Mouse (Mus musculus): ENCODE results near the gene Usp10.

The Usp10 gene

DNA sequence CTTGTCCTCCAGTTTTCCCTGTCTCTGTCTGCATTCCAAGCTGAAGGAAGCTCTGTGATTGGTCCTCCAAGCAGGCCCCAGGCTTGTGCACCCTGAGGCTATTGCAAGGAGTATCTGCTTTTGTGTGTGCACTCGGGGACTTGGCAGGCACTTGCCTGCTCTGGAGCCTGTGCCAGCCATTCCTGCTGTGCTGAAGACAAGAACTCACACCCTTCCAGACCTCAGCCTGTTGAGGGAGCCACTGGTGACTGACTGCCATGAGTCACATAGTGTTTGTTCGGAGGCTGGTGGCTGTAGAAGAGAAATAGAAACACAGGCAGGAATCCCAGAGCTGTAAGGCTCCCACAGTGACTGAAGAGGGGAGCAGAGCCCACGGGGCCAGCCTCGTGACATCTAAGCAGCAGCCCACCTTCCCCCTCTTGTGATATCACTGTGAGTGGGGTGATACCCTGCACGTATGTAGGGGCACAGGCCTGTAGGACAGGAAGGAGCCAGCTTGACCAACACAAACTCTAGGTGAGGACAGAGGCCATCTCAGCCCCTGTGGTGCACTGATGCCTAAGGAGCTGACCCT, 50.5 kb downstream of the Usp10 start:
- DNase-seq (ENCODE audit: low spot score in 2 of 2), result no peak

- DNase-seq (ENCODE audit: low spot score in 2 of 2), result no peak
Measured at GRCm38 (mm10) chr8:119964859-119965258, 54.7 kb downstream of the Usp10 start.

DNA sequence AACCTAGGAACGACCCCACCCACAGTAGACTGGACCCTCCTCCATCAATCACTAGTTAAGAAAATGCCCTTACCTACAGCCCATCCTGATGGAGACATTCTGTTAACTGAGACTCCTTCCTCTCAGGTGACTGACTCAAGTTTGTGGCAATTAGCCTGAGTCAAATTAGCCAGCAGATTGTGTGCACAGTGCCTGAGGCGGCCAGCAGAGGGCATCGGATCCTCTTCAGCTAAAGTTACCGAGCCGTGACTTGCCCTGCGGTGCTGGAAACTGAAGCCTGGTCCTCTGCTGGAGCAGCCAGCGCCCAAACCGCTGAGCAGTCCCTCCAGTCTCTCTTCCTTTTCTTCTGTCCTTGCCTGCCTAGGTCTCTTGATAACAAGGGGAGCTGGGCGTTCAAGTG, 57.3 kb downstream of the Usp10 start:
- DNase-seq (ENCODE audit: low spot score in 2 of 2), result no peak

DNA sequence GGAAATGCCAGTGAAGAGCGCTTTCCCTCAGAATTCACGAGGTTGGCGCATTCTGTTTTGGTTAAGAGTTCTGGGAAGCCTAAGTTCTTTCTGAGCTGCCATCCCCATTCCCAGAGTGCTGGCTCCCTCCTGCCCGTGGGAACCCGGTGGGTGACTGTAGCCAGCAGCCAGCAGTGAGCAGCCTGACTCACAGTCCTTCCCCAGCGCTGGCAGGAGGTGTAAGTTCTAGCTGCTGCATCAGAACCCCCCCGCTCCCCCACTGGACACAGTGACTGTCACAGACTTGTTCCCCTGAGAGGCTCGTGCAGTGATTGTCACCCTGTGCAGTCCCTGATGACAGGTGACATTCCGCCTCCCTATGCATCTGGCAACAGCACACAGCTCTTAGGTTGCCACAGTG, 60.0 kb downstream of the Usp10 start:
- DNase-seq (ENCODE audit: low spot score in 2 of 2), result no peak

DNA sequence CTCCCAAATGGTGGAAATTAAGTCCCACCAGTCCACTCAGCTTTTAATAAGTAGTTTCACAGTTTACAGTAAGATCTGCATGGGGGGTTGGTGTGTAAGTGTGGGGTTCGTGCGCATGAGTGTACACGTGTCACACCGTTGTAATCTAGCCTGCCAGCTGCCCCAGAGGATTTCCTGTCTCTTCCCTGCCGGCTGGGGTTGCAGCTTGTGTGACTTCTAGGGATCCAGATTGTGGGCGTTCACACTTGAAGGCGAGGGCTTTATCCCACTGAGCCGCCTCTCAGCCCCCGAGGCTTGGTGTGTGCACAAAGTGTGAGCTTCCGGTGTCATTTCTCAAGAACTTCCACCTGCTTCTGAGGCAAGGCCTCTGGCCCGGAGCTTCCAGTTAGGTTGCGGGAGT, 62.4 kb downstream of the Usp10 start:
- DNase-seq (ENCODE audit: low spot score in 2 of 2), result peak; percentile 14 to 15

DNA sequence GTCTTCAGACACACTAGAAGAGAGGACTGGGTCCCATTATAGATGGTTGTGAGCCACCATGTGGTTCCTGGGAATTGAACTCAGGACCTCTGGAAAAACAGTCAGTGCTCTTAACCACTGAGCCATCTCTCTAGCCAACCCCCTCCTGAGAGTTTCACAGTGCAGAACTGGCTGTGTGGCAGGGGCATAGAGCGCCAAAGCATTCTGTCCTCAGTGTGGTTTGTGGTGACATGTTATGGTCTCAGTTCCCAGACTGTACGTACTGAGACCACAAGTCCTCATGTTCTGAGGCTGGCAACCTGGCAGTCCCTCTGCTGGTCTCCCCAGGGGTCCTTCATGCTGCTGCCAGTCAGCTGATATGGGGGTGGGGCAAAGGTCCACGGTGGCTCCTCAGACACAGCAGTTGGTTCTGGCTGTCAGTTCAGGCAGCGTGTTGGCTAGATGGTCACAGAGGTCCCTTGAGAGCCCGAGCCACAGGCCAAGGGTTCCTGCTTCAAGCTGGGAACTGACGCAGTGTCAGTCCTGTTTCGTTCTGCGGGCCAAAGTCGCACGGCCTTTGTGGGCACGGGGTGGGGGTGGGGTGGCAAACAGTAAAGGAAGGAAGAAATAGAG, 68.7 kb downstream of the Usp10 start:
- DNase-seq (ENCODE audit: low spot score in 2 of 2), result peak in 1 of 2 experiments; percentile 21

GRCm38 (mm10) chr8:119981253-119981652, 71.1 kb downstream of the Usp10 start:
- DNase-seq (ENCODE audit: low spot score in 2 of 2), result no peak

- DNase-seq (ENCODE audit: low spot score in 2 of 2), result peak in 1 of 2 experiments; percentile 12
Measured at GRCm38 (mm10) chr8:119984085-119984484, 73.9 kb downstream of the Usp10 start.

- DNase-seq (ENCODE audit: low spot score in 2 of 2), result no peak
Measured at GRCm38 (mm10) chr8:119986174-119986573, 76.0 kb downstream of the Usp10 start.

DNA sequence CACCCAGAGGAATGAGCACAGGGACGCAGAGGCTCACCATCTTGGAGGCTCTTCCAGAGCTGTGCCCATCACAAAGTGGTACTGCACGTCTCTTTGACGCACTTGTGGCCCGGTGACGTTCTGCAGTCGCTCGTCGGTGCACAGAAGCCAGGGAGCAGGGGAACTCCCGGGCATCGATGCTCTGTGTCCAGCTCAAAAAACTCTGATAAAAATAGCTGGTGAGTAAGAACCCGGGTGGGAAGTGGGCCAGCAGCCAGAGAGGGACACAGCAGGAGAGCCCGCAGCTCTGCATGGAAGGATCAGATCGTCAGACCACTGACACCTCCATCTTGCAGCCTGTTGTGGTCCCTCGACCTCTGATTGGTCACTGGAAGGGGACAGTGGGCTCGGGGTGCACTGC, 77.9 kb downstream of the Usp10 start:
- no peak for DNase-seq (ENCODE audit: low spot score in 2 of 2)

DNA sequence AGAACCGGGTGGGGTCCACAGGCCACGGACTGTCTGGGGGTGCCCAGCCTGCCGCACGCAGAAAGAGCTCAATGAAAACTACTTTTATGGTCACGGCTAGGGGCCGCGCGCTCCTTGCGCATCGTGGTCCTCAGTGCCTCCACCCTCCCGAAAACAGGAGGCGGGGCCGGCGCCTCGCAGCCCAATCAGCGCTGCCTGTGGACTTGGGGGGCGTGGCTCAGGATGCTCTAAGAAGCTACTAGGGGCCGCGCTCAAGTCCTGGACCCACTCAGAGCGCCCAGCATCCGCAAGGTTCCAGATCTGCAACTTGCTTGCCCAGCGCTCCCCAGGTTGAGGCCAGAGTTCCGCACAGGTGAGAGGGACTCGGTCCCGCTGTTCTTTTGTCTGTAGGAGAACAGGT, 82.1 kb downstream of the Usp10 start, which contains the start of gene Crispld2:
TSS of gene Crispld2 (plus strand) at position 190 of the 400 bp plus-strand sequence.
- peak in 1 of 2 experiments; percentile 16 for DNase-seq (ENCODE audit: low spot score in 2 of 2)

GRCm38 (mm10) chr8:119994114-119994513, 84.0 kb downstream of the Usp10 start:
- no peak for DNase-seq (ENCODE audit: low spot score in 2 of 2)

GRCm38 (mm10) chr8:119994556-119994955, 84.4 kb downstream of the Usp10 start:
- no peak for DNase-seq (ENCODE audit: low spot score in 2 of 2)

GRCm38 (mm10) chr8:119997266-119997665, 87.1 kb downstream of the Usp10 start:
- no peak for DNase-seq (ENCODE audit: low spot score in 2 of 2)

DNA sequence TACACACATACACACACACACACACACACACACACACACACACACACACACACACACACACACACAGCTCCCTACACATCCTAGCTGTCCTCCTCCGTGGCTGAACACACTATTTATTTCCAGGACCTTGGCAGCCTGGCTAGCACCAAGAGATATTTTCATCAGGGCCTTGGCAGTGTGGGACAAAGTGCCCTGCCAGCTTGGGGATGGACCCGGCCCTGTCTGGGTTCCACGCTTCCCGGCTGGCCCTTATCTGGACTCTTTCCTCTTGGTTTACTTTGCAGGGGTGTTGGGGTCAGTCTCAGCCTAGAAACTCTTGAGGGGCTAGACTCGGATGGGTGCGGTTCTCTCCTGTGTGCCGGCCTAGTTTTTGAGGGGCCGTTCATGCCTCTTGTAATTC, 90.3 kb downstream of the Usp10 start:
- no peak for DNase-seq (ENCODE audit: low spot score in 2 of 2)

- no peak for DNase-seq (ENCODE audit: low spot score in 2 of 2)
Measured at GRCm38 (mm10) chr8:120001712-120002111, 91.6 kb downstream of the Usp10 start.

DNA sequence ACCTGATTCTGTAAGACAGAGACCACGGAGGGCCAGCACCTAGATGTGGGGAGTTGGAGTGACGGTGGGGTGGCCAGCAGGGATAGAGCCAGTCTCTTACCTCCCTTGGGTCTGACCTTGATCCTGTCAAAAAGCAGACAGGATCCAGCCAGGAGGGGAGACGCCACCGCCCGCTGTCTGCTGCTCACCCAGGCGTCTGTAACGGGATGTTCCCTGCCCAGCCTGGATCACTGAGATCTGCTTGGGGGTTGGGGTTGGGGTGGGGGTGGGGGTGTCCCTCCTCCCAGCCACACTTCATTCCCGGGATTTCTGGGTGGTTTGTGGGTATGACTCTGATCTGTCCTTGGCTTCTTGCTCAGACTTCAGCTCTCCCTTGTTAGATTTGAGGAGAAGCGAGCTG, 92.2 kb downstream of the Usp10 start:
- no peak for DNase-seq (ENCODE audit: low spot score in 2 of 2)

GRCm38 (mm10) chr8:120004154-120004702, 94.1 kb downstream of the Usp10 start:
- DNase-seq (ENCODE audit: low spot score in 2 of 2), result no peak

GRCm38 (mm10) chr8:120004705-120005381, 94.7 kb downstream of the Usp10 start:
- no peak for DNase-seq (ENCODE audit: low spot score in 2 of 2)

- no peak for DNase-seq (ENCODE audit: low spot score in 2 of 2)
Measured at GRCm38 (mm10) chr8:120006645-120007160, 96.5 kb downstream of the Usp10 start.
